Mouse (Mus musculus): ENCODE data around the gene Cyp2u1.
A peak's percentile ranks its signal among the peaks of the same experiment; 100 is the strongest.
"Not testable (repeated sequence)": the region's sequence is repeated elsewhere in the genome, so short reads cannot be mapped to it uniquely, and the experiment has no call there.

Gene Cyp2u1

DNA sequence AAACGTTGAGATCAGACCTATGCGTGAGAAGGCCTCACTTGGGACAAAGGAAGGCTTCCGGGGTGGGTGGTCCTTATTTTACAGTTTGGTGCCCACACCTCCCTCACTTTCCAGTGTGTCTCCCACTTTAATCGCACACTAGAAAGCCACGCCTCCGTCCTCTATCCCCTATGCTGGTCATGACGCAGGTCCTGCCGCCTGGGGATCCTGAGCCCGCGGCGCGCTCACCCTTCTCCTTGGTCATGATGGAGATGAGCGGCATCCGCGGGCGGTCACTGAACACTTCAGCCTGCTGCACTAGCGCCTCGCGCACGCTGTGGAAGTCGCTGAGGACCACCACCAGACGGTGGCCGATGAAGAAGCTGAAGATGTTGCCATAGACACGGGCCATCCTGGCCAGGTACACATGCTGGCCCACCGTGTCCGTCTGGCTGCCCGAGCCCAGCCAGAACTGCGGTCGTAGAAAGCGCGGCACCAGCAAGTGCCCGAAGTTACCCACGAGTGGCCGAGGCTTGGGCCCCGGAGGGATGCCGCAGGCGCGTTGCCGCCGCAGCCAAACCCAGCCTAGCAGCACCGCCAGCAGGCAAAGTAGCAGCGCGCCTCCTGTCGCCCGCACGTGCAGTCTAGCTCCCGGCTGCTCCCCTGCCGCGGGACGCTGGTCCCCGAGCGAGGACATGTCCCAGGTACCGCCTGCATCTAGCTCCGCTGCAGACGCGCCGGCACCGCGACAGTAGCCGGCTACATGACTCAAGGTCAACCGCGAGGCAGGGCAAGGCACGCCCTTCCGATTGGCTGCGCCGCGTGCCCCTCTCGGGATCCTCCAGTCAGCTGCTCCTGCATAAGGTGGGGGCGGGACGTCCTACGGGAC is at the start of gene Cyp2u1:
Gene Cyp2u1, minus strand, starts transcription at position 776 of the 868 bp plus-strand sequence.
- DNase-seq (ENCODE audit: low spot score), result peak; percentile 86

- DNase-seq (ENCODE audit: low spot score), result no peak
These were observed 47.5 kb upstream of the Cyp2u1 start for GRCm38 (mm10) chr3:131350539-131350938.

DNA sequence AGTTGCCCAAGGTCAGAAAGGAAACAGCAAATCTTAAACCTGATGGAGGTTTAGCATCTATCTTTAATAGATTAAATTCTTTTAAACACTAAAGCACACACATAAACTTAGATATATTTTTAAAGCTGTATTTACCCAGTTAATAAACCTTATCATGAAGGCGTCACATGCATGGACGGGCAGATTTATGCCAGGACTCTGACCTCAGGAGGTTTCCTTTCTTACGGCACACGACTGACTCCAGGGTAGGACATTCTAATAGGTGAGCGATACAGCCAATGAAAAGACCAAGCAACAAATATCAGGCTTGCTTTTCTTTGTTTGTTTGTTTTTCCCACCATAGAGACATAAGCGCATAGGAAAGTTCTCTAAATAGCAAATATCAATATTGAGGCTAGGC is 46.0 kb upstream of the Cyp2u1 start:
- DNase-seq (ENCODE audit: low spot score), result no peak

DNA sequence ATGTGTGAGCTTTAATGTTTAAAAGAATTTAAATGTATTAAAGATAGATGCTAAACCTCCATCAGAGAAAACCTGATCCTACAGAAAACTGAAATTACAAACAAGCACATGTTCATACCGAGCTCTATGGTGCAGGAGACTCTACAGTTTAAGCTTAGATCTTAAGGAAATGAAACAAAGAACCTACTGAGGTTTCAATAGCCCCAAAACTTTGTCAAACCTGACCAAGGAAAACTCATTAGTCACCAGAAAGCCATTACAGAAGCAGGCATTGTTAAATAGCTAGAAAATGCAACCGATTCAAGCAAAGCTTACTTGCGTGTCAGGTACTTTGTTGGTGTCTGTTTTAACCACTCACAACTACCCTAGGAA is 45.5 kb upstream of the Cyp2u1 start:
- no peak for DNase-seq (ENCODE audit: low spot score)

GRCm38 (mm10) chr3:131347831-131348578 is 45.0 kb upstream of the Cyp2u1 start:
- peak; percentile 29 for DNase-seq (ENCODE audit: low spot score)

GRCm38 (mm10) chr3:131345903-131346302 is 42.9 kb upstream of the Cyp2u1 start:
- DNase-seq (ENCODE audit: low spot score), result no peak

DNA sequence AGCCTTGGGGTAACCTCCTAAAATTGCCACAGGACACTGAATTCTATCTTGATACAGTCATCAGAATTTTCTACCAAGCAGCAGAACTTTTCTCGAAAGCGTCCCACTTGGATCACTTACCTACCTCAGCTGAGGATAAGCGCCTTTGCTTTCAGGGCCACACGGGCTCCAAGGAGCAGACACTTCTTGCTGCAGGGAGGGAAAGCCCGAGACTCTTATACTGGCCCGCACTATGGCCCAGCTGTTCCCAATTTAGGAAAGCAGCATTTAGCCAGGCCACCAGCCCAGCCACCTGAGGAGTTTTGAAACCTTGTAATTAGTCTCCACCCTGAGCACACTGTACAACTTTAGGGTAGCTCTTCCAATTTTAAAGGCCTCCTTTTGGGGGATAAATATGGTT is 40.3 kb upstream of the Cyp2u1 start:
- DNase-seq (ENCODE audit: low spot score), result no peak

- peak; percentile 31 for DNase-seq (ENCODE audit: low spot score)
These were observed 37.9 kb upstream of the Cyp2u1 start for GRCm38 (mm10) chr3:131340885-131341284.

DNA sequence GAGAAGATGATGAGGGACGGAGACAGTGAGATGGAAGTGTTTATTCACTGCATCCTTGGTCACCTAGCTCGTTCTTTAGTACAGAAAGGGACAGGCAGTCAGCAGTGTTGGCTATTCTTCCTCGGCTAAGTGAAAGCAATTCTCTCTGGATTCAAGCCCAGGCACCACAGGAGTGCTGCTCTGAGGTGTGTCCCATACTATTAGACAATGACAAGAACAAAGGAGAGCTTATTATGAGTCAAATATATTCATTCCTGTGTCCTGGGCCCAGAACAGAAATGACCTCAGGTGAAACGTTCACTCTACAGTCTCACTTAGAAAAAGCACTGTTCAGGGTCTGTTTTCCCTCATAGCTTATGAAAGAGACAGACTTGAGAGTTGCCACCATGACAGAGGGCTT is 36.3 kb upstream of the Cyp2u1 start:
- no peak for DNase-seq (ENCODE audit: low spot score)

- DNase-seq (ENCODE audit: low spot score), result not testable (repeated sequence)
These were observed 34.7 kb upstream of the Cyp2u1 start for GRCm38 (mm10) chr3:131337749-131338148.

DNA sequence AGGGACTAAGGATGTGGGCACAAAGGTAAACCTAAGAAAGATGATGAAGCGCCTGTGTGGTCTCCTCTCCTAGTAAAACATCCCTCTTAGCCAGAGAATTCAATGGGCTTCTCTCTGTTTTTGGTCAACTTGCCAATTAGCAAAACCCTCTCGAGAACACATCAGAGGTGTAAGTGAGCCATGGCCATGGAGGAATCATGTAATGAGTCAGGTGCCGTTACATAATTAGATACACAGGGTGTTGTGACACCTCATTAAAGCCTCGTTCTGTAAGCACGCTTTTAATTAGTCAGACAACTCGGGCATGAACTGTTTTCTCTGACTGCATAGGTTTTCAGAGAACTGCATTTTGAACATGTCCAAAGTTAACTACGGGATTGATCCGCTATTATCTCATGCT is 33.6 kb upstream of the Cyp2u1 start:
- no peak for DNase-seq (ENCODE audit: low spot score)

- DNase-seq (ENCODE audit: low spot score), result no peak
These were observed 32.1 kb upstream of the Cyp2u1 start for GRCm38 (mm10) chr3:131335117-131335547.

GRCm38 (mm10) chr3:131327189-131327588 is 24.2 kb upstream of the Cyp2u1 start:
- DNase-seq (ENCODE audit: low spot score), result no peak

- DNase-seq (ENCODE audit: low spot score), result no peak
These were observed 23.6 kb upstream of the Cyp2u1 start for GRCm38 (mm10) chr3:131326637-131327036.

- no peak for DNase-seq (ENCODE audit: low spot score)
These were observed 19.2 kb upstream of the Cyp2u1 start for GRCm38 (mm10) chr3:131322081-131322815.

DNA sequence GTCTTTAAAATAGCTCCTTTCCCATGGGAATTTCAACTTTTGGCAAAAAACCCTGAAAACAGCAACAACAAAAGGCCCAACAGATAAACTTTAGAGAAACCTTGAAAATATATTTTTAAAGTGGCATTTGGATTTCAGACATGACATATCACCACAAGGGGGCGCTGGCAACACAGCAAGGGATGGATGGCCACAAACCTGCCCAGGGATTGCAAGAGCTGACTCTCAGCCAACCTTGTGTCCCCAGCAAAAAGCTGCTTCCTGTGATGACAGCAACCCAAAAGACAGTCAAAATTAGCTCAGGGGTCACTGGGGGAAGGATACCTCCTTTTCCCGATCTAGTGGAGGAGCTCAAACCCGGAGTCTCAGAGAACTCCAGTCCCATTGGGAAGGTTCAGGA is 17.2 kb upstream of the Cyp2u1 start:
- DNase-seq (ENCODE audit: low spot score), result peak; percentile 96

DNA sequence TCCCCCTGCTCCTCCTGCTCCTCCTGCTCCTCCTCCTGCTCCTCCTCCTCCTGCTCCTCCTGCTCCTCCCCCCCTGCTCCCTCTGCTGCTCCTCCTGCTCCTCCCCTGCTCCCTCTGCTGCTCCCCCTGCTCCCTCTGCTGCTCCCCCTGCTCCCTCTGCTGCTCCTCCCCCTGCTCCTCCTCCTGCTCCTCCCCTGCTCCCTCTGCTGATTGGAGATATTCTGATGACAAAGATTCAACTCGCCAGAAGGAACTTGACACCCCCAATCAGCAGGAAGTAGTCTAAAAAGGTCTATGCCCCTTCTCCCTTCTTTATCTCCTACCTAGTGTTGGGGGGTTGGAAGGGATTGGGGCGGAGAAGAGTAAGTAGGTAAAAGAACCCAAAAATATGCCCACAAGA is 15.2 kb upstream of the Cyp2u1 start:
- DNase-seq (ENCODE audit: low spot score), result no peak

GRCm38 (mm10) chr3:131317126-131317525 is 14.1 kb upstream of the Cyp2u1 start:
- DNase-seq (ENCODE audit: low spot score), result no peak

- no peak for DNase-seq (ENCODE audit: low spot score)
These were observed 13.0 kb upstream of the Cyp2u1 start for GRCm38 (mm10) chr3:131315957-131316510.

DNA sequence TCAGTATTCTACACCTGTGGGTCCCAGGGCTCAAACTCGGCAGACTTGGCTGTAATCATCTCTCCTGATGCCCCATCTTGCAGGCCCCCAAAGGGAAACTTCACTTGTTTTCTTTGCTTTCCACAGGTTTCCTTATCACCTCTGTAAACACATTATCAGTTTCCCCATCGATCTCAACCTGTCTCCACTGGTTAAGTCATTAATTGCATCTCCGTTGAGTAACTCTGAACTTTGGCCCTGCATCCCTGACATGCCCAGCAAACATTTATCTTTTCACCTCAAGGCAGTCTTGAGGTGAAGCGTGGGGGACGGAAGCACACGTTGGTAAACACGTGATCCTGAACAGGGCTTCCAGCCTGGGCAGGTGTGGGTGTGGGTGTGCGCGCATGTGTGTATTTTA is 9.3 kb upstream of the Cyp2u1 start:
- DNase-seq (ENCODE audit: low spot score), result no peak

DNA sequence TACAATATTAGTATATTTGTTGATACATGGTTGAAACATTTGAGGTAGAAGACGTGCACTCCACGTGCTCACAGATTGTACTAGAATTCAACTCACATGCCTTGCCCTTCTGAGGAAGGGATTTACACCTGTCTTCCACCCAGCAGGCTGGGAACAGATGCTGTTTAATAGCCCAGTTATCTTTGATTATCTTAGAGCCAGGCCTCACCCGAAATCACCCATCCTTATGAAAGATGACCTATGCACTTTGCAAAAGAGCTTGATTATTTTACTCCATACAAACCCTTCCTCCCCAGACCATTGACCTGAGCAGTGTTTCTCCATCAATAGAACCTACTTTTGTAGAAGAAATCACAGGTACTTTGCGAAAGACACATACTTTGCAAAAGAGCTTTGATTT is 7.5 kb upstream of the Cyp2u1 start:
- no peak for DNase-seq (ENCODE audit: low spot score)

DNA sequence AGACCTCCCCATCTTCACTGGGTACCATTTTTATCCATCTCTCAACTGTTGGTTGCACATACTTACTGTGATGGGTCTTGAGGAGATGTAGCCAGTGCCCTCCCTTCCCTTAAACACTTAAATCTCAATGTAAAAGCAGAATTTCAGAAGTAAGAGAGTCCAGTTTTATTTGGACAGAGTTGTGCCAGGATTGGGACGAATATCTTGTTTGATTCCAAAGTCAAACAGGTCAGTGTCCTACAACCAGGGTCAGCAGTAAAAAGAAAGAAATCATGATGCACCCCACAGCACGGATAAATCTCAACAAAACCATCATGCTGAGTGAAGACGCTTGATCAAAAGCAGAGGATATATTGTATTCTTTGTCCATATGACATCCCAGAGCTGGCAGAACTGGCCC is 4.8 kb upstream of the Cyp2u1 start:
- DNase-seq (ENCODE audit: low spot score), result no peak

Data from adipocyte (in vitro differentiated cells).